Mouse (Mus musculus) heart, adult 8-10 months (tissue): ENCODE results near the gene Gm21760. TPM values are rescaled to one million over a fixed set of nuclear protein-coding genes. Genes with fewer than 3 reads are reported as not detected.
"Not testable (repeated sequence)": the region's sequence is repeated elsewhere in the genome, so short reads cannot be mapped to it uniquely, and the experiment has no call there.

Experiments
- DNase-seq: peaks from one replicate; pipeline ENCODE4 v3.0.0; 2022; ENCODE audit warnings: low spot score
- total RNA-seq, 4 experiments: library from RNA; stranded (reverse); gene quantifications; 2 replicates each; pipeline ENCODE4 v1.2.4; 2022

Gene Gm21760
- total RNA-seq, result not detected

DNA sequence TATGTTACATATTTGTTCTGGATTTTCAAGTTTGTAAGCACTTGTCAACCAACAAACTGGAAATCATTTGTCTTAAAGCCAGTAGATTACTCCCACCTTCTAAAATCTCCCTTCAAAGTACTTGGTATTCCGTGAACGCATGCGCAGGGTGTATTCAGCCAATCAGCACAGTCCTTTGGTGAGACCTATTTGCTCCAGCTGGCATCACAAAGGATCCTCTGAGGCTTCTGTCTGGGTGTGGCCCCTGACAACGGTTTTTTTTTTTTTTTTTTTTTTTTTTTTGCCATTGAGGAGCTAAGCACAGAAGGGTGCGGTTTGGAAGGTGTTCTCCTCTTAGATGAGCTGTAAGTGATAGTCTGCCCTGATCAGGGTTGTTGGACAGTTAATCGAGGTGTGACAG lies at the start of gene Gm21760:
Gene Gm21760 (plus strand): TSS at position 301 of the 400 bp plus-strand sequence.
- DNase-seq, result not testable (repeated sequence)
